Mouse (Mus musculus) testis, adult 10 weeks (tissue): ENCODE results near the gene Eid3. TPM values are rescaled to one million over a fixed set of nuclear protein-coding genes. Genes with fewer than 3 reads are reported as not detected.

Experiments used
- polyA plus RNA-seq: library from polyadenylated mRNA; stranded (reverse); fragments of 350-450 nt; fragmentation: Illumina TruSeq; extraction: RNeasy Lipid Tissue Mini Kit (QIAGEN cat#74804); gene quantifications from one replicate; pipeline ENCODE4 v1.2.3, GENCODE M21; 2014; ENCODE audit warnings: low read depth, low replicate concordance

Gene Eid3
- 558 TPM for polyA plus RNA-seq

DNA sequence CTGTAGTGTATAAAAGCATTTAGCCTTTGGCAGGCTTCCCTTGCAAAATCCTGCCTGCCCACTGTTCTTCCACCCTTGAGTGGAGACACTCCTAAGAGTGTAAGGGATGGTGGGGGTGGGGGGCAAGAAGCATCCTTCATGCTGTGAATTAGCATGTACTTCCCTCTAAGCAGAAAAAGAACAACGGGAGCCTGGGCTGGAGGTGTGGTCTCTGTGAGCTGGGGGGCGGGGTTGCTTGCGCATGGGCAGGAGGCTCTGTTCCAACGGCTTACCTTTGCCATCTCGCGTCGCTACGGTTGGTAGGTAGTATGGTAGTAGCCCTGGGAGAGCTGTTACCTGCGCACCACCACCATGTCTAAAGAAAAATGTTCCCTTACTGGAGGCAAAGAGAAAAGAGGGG lies at the start of gene Eid3:
Eid3 (plus strand) TSS at position 271 of the 400 bp plus-strand sequence.

DNA sequence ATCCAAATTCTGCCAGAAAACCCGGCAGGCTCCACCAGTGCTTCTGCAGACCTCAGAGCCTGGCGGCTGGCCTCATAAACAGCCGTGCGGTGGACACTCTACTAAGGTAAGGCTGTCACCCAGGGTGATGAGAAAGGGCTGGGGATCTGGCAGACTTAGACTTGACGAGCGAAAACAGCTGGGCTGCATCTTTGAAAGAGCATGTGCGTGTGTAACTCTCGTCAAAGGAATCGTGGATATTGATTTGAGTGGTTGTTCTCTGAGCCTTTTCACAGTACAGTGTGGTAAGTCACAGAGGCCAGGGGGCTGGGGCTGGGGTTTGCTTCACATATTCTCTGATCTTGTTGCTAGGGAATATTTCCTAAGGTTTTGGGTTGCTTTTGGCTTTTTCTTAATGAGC lies 32.5 kb upstream of the Eid3 start, which contains the start of gene Txnrd1:
Txnrd1 (plus strand) TSS at position 26 of the 400 bp plus-strand sequence.

Other genes with a start within 250 kb of the Eid3 start
- gene 1190007I07Rik, start 243.4 kb upstream of the Eid3 start, polyA plus RNA-seq, result 4.4 TPM
- 8.0 TPM for gene Tdg, start 236.8 kb upstream of the Eid3 start, polyA plus RNA-seq
- gene Glt8d2, start 176.0 kb upstream of the Eid3 start, polyA plus RNA-seq, result 9.1 TPM
- 452 TPM for gene Hcfc2, start 170.5 kb upstream of the Eid3 start, polyA plus RNA-seq
- gene Nfyb, start 102.5 kb upstream of the Eid3 start, polyA plus RNA-seq, result 12.1 TPM
- gene Txnrd1, start 32.7 kb upstream of the Eid3 start, polyA plus RNA-seq, result 18.5 TPM
- 0.41 TPM for gene Chst11, start 118.9 kb downstream of the Eid3 start, polyA plus RNA-seq